Mouse (Mus musculus) retina, adult 2 months (tissue): Measurements from ENCODE around the gene Abl1.

Experiments
- DNase-seq: peaks from one replicate; pipeline ENCODE4 v3.0.0-alpha.2; 2012; ENCODE audit warnings: low read depth, low spot score

Gene Abl1

DNA sequence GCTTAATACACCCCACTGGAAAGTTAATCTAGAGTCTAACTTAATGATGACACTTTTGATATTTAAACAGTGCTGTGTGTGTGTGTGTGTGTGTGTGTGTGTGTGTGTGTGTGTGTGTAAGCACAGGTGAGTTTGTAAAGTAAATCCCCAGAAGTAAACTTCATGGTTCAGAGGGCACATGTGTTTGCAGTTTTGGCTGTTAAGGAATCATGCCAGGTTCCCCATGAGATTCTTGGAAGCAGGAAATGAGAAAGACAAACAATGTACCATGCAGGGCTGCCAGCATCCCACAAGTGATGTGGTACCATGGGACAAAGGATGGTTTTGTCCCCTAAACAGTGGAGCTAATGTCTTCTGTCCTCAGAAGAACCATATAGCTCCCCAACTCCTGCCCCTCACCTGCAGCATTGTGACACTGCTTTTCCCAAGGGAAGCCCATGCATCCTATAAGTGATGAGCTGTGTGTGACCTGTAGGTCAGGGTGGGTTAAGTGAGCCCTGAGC, 57.6 kb downstream of the Abl1 start:
- no peak for DNase-seq

GRCm38 (mm10) chr2:31746835-31747234, 58.7 kb downstream of the Abl1 start:
- no peak for DNase-seq

DNA sequence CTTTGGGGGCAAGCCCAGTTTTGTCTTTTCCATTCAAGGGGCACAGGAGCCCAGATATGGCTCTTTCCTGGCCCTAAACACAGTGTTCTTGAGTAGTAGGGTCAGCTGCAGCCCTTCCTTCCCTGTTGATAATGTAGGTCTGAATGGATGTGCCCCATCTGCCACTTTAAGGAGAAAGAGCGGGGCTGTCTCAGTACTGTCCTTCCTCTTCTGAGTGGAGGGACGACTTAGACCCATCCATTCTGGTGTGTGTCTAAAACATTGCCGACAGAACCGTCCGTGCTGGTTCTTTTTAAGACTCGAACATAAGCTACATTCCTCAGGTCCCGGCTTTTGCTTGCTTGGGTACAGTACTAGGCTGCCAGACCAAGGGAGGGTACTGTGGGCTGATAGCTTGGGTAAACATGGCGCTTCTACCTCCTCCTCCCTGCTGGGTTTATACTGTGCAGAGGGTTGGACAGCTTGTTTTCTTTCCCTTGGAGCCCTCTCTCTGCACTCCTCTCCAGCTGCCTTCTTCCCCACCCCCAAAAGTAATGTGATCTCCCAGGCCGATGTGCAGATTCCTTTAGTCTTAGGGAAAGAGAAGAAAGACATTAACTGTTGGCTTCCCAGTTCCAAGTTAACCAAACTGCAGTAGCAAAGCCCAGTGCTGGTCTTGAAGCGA, 61.0 kb downstream of the Abl1 start:
- DNase-seq = no peak

DNA sequence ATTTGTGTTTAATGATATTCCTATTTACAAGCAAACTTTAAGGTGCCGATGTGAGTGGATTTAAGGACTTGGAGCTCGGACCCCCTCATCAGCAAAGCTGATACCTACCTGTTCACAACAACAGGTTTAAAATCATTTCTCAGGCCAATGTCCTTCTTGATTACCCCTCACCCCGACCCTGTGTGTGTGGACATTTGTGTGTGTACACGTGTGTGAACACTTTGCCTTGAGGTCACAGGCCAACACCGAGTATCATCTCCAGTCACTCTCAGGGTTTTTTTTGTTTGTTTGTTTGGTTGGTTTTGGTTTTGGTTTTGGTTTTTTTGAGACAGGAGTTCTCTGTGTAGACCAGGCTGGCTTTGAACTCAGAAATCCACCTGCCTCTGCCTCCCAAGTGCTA, 62.0 kb downstream of the Abl1 start:
- DNase-seq = no peak

DNA sequence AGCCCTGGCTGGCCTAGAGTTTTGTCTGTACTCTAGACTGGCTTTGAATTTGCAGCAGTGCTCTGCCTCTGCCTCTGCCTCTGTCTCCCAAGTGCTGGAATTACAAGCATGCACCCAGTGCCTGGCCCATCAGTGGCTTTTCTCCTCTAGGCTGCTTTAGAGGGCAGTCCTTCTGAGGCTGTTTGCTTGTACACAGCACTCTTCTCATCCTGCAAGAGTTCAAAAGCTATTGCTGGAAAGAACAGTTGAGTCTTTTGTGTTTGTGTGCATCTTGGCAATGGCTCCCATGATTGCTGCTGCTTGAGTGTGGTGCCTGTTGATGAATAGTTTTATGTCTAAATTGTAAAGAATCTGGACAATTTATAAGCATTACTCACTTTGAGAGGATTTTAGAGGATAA, 69.3 kb downstream of the Abl1 start:
- no peak for DNase-seq

DNA sequence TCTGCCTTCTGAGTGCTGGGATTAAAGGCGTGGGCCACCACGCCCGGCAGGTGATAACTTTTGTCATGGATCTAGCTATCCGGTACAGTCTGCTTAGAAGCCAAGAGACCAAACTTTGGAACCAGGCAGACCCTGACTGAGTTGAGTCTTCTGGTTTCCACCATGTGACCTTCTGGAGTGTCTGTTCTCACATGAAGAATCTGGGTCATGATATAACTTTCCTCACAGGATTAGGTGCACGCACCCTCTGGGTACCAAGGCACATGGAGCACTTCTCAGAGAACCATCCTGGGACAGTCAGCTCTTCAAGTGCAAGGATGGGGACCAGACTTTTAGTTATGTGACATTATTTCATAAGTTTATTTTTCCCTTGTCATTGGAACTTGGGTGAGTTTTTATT, 70.8 kb downstream of the Abl1 start:
- DNase-seq = no peak

DNA sequence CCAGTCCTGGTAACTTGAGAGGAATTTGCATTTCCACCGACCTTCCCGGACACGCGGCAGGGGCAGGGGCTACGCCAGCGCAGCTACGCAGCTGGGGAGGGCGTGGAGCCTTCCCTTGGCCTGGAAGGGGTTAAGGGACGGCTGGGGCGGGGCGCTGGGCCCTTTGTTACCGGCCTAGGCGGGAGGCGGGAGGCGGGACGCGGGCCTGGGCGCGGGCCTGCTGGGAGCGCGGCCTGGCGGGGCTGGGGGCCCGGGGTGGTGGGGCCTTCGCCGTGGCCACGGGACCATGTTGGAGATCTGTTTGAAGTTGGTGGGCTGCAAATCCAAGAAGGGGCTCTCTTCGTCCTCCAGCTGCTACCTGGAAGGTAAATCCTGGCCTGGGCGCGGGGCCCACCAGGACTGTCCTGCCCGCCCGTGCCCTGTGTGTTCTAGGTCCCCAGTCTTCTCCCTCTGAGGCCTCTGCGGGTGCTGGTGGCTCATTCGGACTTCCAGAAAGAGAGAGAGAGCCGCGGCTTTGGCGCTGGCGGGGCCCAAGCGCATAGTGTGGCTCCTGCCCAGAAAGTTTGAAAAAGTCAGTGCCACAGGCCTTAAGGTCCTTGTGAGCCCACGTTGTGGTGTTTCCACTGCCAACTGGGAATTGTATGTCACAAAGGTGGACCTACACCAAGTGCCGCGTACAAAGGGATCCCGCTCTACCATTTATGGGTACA, 71.7 kb downstream of the Abl1 start:
- DNase-seq = no peak

DNA sequence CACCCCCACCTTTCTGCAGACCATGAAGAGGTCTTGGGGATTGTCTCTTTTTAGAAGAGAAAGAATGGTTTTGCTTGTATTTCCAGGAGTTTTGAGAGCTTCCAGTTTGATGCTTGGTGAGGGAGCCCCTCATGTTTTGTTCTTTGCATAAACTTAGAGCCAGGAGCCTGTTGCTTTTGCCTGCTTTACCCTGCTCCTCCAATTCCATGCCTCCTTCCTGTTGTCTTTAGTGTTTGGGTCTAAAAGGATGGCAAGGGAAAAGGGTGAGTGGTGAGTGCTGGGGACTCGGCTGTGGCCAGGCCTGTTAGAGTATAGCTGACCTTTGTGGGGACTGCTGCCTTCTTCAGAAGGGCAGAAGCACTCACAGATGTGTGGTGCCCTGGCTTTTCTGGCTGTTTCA, 72.3 kb downstream of the Abl1 start:
- DNase-seq = no peak

- no peak for DNase-seq
Measured at GRCm38 (mm10) chr2:31761115-31761531, 72.9 kb downstream of the Abl1 start.

DNA sequence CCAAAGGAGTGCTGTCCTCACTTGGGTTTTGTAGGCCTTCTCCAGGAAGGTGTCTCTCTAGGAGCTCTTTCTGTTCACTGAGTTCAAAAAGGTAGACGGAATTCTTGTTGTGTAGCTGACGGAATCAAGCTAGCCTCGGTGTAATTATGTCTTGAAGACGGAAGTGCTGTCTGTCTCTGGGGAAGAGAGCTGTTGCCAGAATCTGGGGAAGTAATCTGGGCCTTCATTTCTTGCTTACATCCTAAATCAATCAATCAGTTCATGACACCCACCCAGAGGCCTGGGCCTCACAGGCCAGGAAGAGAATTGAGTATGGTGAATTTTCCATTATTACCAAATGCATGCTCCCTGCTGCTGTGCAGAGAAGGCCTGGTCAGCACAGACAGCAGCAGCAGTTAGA, 73.4 kb downstream of the Abl1 start:
- no peak for DNase-seq

- DNase-seq = no peak
Measured at GRCm38 (mm10) chr2:31762155-31762554, 74.0 kb downstream of the Abl1 start.

DNA sequence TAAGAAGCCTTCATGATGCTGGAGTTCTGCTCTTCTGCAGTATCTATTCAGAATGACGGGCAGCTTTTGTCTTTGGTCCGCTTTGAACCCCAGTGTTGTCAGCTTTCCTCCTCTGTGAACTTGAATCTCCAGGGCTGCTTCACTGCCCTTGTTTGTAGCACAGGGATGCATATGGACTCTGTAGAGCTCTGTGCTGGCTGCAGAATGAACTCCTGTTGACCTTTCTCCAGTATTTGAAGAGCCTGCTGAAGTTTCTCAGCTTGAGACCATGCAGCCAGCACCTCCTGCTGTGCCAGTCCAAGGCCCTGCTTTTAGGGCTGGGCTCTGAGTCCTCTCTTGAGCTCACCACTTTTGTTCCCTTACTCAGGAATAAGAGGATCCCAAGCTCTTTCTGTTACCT, 74.7 kb downstream of the Abl1 start:
- no peak for DNase-seq

GRCm38 (mm10) chr2:31763271-31763670, 75.1 kb downstream of the Abl1 start:
- no peak for DNase-seq

- no peak for DNase-seq
Measured at GRCm38 (mm10) chr2:31767104-31767503, 78.9 kb downstream of the Abl1 start.

DNA sequence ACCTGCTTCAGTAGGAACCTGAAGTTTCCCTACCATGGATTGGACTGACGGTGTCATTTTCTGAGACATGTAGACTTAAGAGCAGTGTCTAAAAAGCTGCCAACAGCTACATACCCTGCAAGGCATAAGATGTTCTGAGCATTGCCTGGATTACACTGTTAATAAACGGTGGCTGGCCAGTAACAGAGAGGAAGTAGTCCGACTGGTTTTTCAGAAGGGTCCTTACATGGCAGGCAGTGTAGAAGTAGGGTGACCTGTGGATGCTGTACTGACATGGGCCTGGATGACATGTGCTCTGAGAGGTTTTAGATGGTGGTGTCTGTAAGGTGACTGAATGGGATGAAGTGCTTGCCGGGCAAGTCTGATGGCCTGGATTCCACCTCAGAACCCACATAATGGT, 79.6 kb downstream of the Abl1 start:
- DNase-seq = no peak

GRCm38 (mm10) chr2:31769115-31769514, 80.9 kb downstream of the Abl1 start:
- no peak for DNase-seq

DNA sequence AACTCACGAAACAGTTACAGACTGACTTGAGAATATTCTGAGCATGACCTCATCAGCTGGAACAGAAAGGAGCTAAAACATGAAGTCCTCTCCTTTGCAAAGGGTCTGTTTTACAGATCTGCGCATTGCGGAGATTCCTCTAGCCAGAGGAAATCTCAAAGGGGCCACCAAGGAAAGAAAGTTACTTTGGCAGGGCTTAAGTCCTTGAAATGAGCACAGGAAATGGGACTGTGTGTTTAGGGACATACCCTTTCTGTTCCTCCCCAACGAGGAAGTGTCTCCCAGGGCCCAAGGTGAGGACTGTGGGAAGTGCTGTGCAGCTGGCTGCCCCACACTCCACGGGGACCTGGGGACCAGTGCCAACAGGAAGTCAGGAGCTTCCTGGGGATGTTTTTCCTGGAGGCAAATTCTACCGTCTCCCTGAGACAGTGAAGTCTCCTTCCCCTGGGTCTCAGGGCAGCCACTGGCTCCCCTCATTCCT, 81.5 kb downstream of the Abl1 start:
- DNase-seq = no peak

GRCm38 (mm10) chr2:31770781-31771441, 82.7 kb downstream of the Abl1 start:
- no peak for DNase-seq

- no peak for DNase-seq
Measured at GRCm38 (mm10) chr2:31776479-31776878, 88.3 kb downstream of the Abl1 start.

- DNase-seq = no peak
Measured at GRCm38 (mm10) chr2:31779258-31779657, 91.1 kb downstream of the Abl1 start.

GRCm38 (mm10) chr2:31782958-31783602, 94.9 kb downstream of the Abl1 start:
- no peak for DNase-seq

DNA sequence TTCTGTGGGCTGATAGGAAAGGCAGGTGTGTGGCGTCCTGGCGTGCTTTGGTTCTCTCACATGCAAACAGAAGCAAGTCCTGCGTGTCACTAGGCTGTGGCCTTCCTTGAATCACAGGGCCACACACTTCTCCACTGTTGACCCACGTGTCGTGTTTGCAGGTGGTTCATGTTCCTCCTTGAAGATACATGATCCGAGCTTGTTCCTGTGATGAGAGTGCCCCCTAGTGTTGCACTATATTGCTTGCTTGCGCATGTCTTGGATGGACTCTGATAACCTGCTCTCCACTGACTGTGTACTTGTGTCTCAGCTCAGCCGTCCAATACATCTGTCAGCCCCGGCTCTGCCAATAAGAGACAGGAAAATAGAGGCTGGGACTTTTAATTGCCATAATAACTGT, 96.9 kb downstream of the Abl1 start:
- peak; percentile 56 for DNase-seq
